Mouse (Mus musculus) right cerebral cortex, postnatal 36 days (tissue): Measurements from ENCODE around the gene Islr.

Source experiments
- DNase-seq, 2 experiments: peaks; one replicate each; pipeline ENCODE4 v3.0.0; 2022; ENCODE audit warnings: low spot score in 2 of 2, mixed read lengths in 1 of 2

The Islr gene

DNA sequence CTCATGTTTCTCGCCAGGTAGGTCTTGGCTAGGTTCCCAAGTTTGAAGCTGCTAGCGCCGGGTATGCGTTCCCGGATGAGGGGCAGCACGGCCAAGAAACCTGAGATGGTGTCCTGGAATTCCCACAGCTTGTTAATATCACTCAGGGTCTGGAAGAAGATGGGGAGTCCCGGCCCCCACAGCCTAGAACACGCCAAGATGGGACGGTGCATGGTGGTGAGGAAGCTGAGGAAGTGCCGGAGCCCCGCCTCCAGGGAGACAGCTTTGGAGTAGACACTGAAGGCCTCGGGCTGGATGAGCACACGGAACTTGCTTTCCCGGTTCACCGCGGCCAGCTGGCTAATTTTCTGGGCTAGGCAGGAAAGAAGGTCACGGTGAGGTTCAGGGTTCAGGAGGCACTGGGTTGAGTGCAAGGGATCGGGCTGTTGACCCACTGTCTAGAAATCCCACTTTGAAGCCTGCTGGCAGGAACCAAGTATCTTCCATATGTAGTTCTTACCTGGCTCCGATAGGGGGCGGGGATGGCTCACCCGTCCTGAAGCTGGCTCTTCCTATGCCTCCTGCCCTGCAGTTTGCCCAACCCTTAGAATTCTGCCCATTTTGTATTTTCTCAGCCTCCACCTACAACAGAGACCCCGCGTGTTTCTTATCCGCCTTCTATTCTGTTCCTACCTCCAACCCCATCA is 16.3 kb upstream of the Islr start:
- DNase-seq, result no peak

DNA sequence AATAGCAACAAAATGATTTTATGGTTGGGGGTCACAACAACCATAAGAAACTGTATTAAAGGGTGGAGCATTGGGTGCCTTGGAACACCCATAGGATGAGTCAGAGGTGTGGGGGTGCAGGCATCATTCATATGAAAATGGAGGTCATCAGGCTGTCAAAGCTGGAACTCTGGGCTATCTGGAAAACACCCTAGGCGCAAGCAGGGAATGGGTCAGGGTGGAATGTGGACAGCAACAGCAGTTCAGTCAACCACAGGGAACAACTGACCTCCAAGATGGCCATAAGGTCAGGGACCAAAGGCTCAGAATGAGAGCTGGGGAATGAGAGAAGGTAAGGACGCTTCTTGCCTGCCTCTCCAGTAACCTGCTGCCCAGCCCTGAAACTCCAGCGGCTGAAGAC is 14.4 kb upstream of the Islr start:
- no peak for DNase-seq

DNA sequence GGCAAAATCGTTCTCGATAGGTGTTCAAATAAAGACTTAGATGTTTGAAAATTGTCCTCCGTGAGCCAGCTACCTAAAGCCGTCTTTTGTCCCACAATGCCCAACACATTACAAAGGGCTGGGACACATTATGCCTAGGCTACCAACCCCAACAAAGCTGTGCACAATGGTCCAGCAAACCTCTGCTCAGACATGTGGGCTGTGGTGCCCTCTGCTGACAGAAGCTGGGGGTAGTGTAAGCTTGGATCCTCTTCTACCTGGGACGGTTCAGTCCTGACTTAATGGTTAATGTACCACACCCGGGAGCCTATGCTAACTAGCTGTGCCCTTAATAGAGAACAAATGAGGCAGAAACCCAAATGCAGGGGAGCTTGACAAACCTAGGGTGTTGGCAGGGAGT is 12.3 kb upstream of the Islr start:
- no peak for DNase-seq

DNA sequence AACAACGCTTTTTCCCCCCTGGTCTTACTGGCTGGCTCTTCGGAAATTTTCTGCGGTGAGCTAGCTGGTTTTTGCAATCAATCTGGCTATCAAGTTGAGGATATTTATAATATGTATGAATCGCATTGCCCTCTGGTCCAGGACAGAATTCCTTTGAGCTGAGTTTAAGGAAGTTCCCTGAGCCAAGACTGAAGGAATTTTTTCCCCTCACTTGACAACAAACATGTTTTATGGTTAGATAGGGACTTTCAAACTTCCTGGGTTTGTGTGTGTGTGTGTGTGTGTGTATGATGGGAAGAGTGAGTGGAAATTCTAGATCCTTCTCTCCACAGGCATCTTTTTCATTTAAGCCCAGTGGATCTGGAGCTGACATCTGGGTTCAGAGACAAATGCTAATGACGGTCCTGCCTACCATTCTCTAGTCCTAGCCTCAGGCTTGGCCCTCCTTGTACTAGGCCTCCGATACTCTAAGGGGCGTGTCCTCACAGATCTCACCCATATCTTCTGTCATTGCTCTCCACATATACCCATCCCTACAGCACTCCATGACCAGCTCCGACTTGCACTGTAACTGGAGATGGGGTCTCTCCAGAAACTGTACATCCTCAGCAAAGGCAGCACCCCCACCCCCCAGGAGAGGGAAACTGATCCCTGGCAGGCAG is 10.5 kb upstream of the Islr start:
- no peak for DNase-seq

DNA sequence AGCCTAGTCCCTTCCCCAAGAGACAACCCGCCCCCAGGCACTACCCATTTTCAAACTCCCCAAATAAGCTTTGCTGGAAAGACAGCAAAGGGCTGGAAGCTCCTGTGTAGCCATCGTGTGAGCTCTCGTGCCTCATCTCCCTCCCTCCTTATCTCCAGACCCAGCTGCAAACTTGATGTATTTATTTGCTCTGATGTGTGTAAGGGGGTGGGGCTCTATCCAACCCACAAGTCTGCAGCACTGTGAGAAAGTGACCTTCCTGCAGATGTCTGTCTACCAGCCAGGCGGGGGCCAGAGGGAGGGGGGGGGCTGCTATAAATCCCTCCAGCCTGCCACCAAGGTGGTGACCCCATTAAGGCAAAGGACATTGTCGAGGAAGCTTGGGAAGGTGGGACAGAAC is 9.8 kb upstream of the Islr start:
- DNase-seq, result no peak

DNA sequence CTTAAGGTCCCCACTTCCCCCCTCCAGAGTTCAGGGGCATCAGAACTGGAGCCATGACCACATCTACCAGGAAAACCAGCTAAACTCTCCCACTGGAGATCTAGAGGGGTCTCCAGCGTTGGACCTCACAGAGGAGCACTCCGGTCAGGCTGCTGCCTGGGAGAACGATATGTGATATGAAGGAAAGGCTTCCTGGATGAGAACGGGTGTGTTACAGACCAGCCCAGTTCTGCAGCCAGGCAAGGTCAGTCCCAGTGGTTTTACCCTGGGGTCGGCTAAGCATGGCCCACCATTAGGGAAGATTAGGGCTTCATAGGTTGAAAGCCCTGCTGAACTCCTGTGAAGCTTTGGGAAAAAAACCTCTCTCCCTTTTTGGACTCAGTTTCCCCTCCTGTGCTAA is 9.3 kb upstream of the Islr start:
- no peak for DNase-seq

DNA sequence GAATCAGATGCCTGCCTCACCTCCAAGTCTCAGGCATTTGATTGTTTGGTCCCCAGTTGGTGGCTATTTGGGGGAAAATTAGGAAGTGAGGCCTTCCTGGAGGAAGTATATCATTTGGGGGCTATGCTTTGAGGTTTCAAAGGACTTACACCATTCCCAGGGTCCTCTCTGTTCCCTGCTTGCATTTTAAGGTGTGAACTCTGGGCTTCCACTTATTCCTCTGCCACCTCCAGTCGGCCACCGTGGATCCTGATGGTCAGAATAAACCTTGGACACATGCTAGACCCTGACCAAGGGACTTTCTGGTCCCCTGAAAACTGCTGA is 6.2 kb upstream of the Islr start:
- no peak for DNase-seq

DNA sequence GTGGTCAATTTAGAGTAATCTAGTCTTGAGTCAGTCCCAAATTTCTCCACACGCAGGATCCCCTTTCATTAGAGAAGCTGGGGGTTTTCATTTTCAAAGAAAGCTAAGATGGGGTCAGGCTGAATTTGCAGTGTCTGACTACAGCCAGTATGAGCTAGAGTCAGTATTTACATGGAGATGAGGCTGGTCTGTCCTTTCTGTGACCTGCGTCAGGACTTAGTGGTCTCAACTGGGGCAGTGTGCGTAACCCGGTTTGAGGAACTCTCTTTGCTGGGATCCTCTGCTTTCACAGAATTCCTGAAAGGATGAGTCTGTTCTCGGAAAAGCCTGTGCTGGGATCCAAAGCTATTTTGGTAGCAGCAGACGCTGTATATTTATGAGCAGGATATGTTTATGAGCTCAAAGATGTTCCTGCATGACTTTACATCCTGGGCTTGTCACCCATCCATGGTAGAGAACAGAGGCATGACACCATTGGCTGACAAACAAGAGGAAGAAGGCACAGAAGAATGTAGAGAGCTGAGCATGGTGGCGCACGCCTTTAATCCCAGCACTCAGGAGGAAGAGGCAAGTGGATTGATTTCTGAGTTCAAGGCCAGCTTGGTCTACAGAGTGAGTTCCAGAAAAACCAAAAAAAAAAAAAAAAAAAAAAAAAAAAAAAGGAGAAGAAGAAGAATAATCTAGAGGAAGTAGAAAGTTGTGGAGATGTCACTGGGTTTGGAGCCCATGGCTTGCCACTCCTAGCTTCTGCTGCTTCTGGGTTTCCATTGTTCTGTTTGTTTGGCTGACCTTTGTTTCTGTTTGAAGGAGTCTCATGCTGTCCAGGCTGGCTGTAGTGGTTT is 5.6 kb upstream of the Islr start:
- peak in 1 of 2 experiments; percentile 32 for DNase-seq

DNA sequence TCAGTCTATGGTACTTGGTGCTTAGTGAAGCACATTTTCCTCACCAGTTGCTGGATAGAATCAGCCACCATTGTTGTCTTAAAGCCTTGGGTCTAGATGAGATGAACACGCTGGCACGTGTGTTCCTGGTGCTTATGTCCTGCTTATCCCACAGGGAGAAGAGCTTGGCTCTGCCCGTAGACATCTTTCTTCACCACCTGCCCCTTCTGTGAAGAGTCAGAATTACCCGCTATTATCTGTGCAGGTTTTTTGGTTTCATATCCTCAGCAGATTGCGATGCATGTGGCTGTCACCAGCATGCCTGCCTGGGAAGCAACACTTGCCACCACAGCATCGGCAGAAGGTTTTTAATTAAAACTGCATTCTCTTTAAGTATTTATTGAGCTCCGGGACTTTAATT is 1.9 kb upstream of the Islr start:
- DNase-seq, result no peak

DNA sequence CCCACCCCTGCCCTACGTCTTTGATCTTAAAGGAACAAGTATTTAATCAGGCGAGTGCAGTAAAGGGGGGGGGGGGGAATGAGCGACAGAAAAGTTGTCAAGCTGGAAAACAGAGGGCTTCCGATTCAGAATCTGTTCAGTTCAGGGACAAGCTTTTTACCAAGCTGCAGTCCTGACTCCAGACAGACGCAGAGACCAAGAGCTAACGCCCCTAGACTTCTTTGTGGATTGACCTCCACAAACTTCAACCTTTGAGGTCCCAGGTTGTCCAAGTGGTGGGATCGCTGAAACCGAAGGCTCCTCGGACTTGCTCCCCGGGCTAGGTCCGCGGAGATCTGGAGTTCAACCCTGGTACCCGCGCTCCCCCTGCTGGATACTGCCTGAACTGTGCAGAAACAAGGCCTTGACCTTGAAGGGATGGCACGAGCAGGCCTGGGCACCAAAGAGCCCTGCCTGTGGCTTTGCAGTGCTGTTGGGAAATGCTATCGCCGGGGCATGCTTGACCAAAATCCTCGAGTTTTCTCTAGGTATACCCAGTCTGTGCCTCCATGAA is 418 bp upstream of the Islr start:
- DNase-seq, result peak in 1 of 2 experiments; percentile 70

DNA sequence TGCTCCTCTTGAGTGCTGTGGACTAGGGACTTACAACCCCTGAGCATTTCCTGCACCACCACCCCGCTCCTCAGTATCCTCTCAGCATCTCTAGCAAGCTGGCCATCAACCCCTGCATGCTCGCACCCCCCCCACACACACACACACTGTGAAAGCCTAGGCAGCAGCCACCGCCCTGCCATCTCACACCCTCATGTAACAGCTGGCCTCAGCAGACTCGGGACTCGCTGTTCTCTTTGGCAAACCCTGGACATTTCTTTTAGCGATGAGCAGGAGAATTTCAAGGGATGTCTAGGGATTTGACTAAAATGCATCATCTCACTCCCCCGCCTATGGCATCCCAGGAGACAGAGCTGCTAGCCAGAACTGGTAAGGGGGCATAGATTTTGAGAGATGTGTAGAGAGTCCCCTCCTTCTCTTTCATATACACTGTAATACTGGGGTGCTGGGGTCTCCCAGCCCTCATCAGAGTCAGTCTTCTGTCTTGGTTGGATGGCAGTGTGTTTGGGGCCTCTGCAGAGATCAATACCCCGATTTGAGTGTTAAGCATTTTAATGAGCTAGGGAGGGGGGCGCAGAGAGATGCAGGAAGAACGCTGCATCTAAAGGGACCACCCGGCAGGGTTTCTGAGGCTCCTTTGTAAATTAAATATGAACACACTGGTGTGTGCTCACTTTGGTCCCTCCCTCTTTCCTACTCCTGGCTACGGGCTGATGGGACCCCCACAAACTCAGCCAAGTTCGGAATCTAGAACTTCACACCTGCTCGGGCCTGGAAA is 1.2 kb downstream of the Islr start:
- DNase-seq, result peak in 1 of 2 experiments; percentile 82

DNA sequence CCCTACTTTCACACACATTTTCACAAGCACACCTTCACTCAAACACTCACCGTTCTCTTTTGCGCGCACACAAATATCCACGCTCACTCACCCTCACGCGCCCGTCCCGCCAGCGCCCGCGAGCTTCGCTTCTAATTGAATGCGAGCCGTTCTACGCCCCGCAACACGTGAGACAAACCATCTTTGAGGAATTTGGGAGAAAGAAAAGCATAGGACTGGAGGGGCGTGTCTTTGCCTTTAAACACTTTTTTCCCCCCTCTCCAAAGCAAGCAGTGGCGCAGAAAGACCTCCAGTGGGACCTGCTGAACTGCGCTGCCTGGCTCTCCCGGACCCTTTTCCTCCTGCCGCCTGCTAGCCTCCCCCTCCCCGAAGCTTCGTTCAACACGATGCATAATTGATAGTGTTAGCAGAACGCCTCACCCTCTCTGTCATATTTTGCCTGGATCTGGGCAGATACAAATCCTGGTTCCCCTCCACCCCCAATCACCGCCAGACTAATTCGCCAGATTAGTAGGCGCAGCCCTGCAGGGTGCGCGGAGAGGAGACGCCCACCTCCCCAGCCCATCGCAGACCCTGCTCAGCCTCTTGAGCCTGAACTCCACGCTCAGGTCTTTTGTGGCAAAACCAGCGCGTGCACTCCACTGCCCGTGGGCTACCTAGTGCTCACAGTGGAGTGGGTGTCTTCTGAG is 2.1 kb downstream of the Islr start:
- DNase-seq, result no peak

DNA sequence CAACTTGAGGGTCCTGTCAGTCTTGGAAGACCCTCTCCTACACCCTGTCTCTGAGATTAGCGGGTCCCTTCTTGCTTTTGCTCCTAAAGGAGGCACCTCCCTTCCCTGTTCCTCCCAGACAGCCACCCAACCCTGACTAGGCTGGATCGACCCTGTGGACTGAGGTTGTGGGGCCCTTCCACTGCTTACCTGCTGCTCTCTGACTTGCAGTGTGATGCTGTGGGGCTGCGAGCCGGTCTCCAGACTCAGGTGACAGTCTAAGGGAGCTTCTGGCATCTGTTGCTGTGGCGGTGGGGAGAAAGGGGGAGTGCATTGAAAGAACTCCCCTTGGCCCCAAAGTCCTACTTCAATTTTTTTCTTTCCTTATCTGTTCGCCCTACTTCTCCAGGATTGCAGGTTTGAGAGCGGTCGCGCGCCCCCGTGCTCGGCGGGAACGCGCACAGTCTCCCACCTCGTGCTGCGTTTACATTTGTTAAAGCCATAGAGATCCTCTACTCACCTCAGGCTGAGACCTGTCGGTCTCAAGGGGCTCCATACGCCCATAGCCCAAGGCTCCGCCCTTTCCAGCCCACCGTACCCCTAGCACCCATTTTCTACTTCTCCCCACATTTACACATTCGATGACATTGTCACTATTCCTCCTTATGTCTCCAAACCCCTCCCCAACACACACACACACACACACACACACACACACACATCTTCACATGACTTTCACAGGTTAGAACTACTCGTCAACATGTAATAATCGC is 2.8 kb downstream of the Islr start:
- DNase-seq, result no peak

DNA sequence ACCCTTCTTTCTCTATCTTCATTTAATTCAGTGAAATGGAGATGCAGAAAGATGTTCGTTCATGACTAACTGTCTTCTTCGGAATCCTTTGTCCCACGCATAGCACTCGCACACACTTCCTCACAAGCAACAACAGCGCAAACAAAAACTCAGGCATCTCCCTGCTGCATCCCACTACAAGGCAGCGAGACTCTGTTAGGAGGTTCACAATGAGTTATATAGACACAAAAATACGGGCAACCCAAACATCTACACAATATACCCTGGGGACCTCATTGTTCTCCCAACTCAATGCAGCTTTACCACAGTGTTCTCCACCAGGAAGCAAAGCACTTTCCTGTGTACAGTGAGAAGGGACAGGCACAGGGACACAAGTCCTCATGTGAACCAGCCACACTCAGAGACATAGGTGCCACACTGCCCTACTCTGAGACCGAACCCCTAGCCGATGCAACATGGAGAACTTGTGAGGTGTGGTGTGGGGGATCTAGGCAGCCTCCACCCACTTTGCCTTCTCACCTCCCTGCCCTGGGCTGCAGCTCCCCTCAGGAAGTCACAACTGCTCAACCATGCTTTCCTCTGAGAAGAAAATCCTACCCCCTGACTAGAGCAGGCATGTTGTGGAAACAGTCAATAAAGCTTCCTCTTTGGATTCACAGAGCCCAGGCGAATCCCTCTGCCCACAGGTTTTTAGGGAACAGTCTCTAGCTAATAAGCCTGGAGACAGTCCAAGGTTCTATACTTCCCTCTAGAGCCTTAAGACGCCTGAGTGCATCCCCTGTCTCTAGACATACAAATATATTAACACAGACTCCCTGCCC is 3.6 kb downstream of the Islr start:
- DNase-seq, result no peak

DNA sequence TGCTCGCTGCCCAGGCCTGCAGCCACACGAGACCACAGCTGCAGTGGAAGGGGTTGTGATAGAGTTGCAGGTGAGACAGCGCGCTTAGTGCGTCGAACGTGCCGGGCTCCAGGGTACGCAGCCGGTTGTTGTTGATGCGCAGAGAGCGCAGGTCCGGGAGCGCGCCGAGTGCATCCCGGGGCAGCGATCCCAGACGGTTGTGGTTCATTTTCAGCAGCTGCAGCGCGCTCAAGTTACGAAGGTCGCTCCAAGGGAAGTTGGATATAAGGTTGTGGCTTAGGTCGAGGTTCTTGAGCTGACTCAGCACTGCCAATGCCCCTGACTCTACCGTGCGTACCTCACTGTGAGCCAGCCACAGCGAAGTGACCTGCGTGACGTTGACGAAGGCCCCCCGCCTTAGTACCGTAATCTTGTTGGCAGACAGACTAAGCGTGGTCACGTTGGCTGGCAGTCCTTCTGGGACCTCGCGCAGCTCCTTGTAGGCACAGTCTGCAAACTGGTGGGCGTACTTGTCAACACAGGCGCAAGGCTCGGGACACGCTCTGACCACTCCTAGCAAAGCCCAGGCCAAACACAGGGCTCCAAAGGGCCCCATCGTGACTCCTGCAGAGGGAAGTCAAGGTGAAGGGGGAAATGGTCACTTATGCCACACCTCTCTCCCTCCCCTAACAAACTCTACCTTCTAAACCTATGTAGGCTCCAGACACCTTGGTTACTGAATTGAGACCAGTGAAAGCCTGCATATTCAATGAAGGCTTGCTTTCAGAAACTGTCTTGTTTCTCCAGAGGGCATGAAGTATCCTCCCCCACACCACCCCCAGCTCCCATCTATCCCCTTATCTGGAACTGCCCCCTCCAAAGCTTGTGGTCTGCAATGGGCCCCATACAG is 4.5 kb downstream of the Islr start:
- DNase-seq, result peak in 1 of 2 experiments; percentile 56

DNA sequence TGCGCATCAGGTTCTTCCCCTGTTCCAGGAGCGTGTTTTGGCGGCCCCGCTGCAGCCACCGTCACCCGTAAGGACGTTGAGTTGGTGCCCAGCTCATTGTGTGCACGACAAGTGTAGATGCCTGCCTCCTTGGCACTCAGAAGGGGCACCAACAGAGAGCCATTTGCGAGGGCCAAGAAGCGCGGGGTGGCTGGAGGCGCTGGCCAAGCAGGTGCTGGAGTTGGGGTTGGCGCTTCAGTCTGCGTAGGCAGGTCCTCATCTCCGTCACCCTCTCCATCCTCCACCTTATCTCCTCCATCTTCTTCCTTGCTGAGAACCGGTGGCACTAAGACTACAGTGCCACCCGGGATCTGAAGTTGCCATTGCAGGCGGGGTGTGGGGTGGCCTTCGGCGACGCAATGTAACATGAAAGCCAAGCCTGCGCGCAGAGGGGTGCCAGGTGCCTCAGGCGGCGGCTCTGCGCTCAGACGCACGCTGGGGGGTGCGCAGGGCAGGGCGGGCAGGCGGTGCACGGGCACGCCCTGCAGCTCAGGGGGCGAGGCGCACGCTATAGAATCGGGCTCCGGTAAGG is 5.2 kb downstream of the Islr start:
- no peak for DNase-seq

DNA sequence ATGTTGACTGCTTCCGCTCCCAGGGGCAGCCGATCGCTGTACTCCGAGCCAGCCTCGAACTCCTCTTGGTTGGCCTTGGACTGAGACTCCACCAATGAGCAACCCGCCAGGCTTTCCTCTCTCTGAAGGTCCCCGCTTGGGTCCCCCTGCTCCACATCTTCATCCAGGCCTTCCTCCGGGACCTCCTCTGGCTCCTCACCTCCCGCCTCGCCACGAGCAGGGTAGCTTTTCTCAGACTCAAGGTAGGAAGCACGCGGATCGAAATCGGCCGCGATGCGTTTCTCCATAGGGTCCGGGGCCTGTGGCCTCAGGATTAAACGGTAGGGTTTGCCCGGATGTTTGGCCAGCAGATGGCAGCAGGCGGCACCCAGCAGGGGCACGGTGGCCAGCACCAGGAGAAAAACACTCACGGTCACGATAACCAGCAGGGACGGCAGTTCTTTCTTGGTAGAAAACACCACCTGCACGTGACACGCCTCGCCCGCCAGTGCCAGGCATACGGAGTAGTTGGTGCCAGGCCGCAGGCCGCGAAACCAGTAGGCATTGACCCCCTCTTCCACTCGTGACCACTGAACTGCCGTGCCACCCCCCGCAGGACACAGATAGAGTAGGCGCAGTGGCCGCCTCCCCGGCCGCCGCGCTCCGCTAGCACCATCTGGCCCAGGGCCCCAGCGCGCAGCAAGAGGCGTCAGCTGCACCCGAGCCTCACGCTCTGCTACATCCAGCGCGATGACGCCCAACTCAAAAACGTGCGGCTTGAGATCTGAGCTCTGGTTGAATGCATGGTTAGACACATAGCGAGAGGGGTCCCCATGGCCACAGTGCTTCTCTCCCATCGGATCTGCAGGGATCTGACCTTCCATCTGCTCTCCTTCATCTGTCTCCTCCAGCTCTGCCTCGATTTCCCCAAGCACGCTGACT is 6.1 kb downstream of the Islr start:
- peak in 1 of 2 experiments; percentile 61 for DNase-seq
